Mouse (Mus musculus): ENCODE results near the gene Osbpl11.

- no peak for TF ChIP-seq CTCF (IDR thresholded peaks at IDR 0.05; ENCODE audit: extremely low read depth, insufficient read depth, insufficient read length, insufficient replicate concordance)
- no peak for TF ChIP-seq POLR2A (IDR thresholded peaks at IDR 0.05; ENCODE audit: low read depth, low read length)
Observed at GRCm38 (mm10) chr16:33242046-33242445, 57.2 kb downstream of the Osbpl11 start.

Data from spleen, adult 2 months (tissue).